Mouse (Mus musculus) heart, postnatal 0 days (tissue): ENCODE measurements around the gene Slc24a4. TPM values are rescaled to one million over a fixed set of nuclear protein-coding genes. Genes with fewer than 3 reads are reported as not detected.

Source experiments
- ATAC-seq: fragments of 200-750 bp; cut with Nextera tagmentation; 2 replicates; pipeline ENCODE4 v1.8.0; 2017; ENCODE audit warnings: low read depth, moderate number of reproducible peaks, moderate library complexity; ENCODE audit not compliant: insufficient read depth
- DNase-seq: peaks from one replicate; pipeline ENCODE4 v3.0.0-alpha.2; 2016; ENCODE audit warnings: low spot score
- H3K27ac ChIP-seq: fragments of 300-500 bp; sonication (generic); 2 replicates; pipeline ENCODE4 v1.5.1; 2014; ENCODE audit warnings: low read depth, mild to moderate bottlenecking
- H3K27me3 ChIP-seq: fragments of 300-500 bp; sonication (generic); 2 replicates; pipeline ENCODE4 v1.6.1; 2014; ENCODE audit warnings: low read length, mixed read lengths; ENCODE audit not compliant: control insufficient read depth, insufficient read depth
- H3K36me3 ChIP-seq: fragments of 300-500 bp; sonication (generic); replicated peaks from 2 replicates; pipeline ENCODE4 v1.6.1; 2014; ENCODE audit warnings: low read length, mixed read lengths; ENCODE audit not compliant: control insufficient read depth, insufficient read depth
- H3K4me1 ChIP-seq: fragments of 300-500 bp; sonication (generic); 2 replicates; pipeline ENCODE4 v1.6.1; 2014; ENCODE audit warnings: antibody characterized with exemption; ENCODE audit not compliant: control insufficient read depth, insufficient read depth
- H3K4me2 ChIP-seq: fragments of 300-500 bp; sonication (generic); 2 replicates; pipeline ENCODE4 v1.6.1; 2014; ENCODE audit warnings: low read depth, mild to moderate bottlenecking, low read length, moderate library complexity
- H3K4me3 ChIP-seq: fragments of 300-500 bp; sonication (generic); 2 replicates; pipeline ENCODE4 v1.5.1; 2014; ENCODE audit warnings: low read depth, low read length
- H3K9ac ChIP-seq: fragments of 300-500 bp; sonication (generic); replicated peaks from 2 replicates; pipeline ENCODE4 v1.6.1; 2014; ENCODE audit warnings: low read depth, low read length, mixed read lengths
- H3K9me3 ChIP-seq: fragments of 300-500 bp; sonication (generic); replicated peaks from 2 replicates; pipeline ENCODE4 v1.6.1; 2016; ENCODE audit warnings: low read length; ENCODE audit not compliant: control insufficient read depth
- CTCF ChIP-seq: IDR thresholded peaks from 2 replicates; pipeline ENCODE4 v1.5.1; 2016; ENCODE audit warnings: antibody characterized with exemption, control low read depth, low read depth
- EP300 ChIP-seq: IDR thresholded peaks from 2 replicates; pipeline ENCODE4 v1.6.1; 2016; ENCODE audit warnings: antibody characterized with exemption, low read depth
- WGBS: fragments of 180-500 bp; shearing (Covaris S2); extraction: QIAGEN DNeasy Blood & Tissue Kit; methylation state at CpG from one replicate; pipeline ENCODE4 v1.1.7; 2014; 5-methylcytosine and 5-hydroxymethylcytosine counted together
- polyA plus RNA-seq: library from polyadenylated mRNA; unstranded; fragments of >200 nt; fragmentation: Nextera tagmentation; extraction: Ambion mirVana; gene quantifications from 2 replicates; pipeline ENCODE4 v1.2.1, GENCODE M21; 2015
- total RNA-seq: library from RNA; depleted of rRNA; stranded (reverse); fragments of >200 nt; gene quantifications from 2 replicates; pipeline ENCODE4 v1.2.3, GENCODE M21; 2014; ENCODE audit warnings: low replicate concordance

Gene Slc24a4
- total and polyA plus RNA-seq, 2 experiments from 2014 or later, result 0.99 to 2.2 TPM

DNA sequence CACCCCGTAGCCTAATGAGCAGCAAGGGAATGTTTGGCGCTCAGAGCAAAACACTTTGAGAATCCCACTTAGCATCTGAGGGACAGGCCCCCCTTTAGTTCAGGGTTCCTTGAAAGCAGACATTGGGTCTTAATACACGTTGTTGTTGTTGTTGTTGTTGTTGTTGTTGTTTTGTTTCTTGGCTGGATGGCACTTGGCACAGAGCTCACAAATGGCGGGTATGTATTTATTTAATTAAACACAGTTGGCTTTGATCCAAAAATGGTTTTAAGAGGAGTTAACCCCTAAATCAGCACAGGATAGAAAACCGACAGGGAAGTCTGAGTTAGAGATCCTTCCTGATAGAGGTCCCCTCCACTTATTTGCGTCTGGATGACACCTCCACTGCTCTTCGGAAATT, 932 bp upstream of the Slc24a4 start:
- 22% methylated on average over 7 of the region's 7 CpGs for WGBS
- Histone ChIP-seq H3K9me3 (no peaks in the 10 kb centered on the region), H3K36me3 (no peaks in the 10 kb centered on the region), H3K4me3 (peak overlapping the region; percentile 60), H3K9ac (no peak overlapping the region), H3K4me1 (no peaks in the 10 kb centered on the region), H3K27me3 (peaks cover 37% of the 10 kb centered on the region), H3K4me2 (peak overlapping the region; percentile 98), H3K27ac (no peak overlapping the region)
- no peak for DNase-seq
- no peak for TF ChIP-seq EP300
- no peak for TF ChIP-seq CTCF
- ATAC-seq, result no peak

DNA sequence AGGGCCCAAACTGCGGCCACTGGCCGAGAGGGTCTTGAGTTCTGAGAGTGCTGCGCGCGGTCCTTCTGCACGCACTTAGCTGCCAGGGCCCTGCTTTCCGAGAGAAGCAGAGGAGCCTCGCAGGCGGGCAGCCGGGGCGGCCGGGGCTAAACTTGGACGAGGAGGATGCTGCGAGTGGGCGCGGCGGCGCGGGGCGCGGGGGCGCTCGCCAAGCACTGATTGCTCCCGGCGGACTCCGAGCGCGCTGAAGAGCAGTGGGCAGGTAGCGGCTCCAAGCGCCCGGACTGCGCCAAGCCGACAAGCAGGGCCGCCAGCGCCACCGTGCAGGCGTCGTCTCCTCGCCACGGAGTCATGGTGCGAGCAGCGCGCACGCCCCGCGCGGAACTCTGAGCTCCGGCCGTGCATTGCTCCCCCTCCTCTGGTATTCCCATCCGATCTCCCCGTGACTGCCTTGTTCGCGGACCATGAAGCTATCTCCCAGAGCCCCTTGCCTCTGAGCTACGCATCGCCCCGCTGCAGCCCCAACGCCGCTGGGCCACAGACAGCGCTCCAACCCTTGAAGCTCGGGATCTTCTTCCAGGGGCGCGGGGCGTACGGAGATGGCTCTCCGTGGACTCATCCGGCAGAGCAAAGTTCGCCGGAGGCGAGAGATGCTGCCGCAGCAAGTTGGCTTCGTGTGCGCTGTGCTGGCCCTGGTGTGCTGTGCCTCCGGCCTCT, 416 bp downstream of the Slc24a4 start:
- peak overlapping the region; percentile 60 for H3K4me3 ChIP-seq
- H3K9ac ChIP-seq, result peak overlapping the region; percentile 45; the same call in 1 of the 2 replicates
- H3K27ac ChIP-seq, result no peak overlapping the region
- no peaks in the 10 kb centered on the region for H3K36me3 ChIP-seq
- H3K27me3 ChIP-seq, result peaks cover 37% of the 10 kb centered on the region
- ATAC-seq (peak; percentile 88), DNase-seq (peak; percentile 56)
- H3K9me3 ChIP-seq, result no peaks in the 10 kb centered on the region
- H3K4me2 ChIP-seq, result peak overlapping the region; percentile 98
- H3K4me1 ChIP-seq, result no peaks in the 10 kb centered on the region
- TF ChIP-seq CTCF, result peak; percentile 38
- no peak for TF ChIP-seq EP300
- under 1% methylated on average over 71 of the region's 73 CpGs for WGBS

DNA sequence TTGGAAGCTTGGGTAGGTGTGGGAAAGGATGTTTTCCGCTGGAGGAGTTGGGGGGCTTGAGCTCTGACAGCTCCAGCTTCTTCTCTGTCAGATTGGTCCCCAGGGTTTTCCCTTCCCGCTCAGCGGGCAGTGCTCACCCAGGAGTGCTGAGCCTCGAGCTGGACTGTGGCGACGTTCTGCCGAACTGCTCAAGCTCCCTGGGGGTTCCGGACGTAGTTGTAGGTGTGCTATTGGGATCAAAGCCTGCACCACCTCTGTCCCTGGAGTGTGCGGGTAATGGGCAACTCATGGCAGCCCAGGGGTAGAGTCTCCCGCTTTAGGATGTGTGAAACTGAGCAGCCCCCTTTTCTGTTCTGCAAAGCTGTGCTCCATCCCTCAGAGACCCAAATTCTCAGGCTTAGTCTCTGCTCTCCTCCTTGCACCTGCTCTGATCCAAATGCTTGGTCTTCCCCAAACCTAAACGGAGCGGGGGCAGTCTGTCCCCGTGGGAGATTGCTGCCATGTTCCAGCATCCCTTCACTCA, 1.0 kb downstream of the Slc24a4 start:
- 0 out of 2 replicates have a peak, but pooled peaks have one; percentile 16 for ATAC-seq
- no peak for DNase-seq
- no peak overlapping the region for H3K27ac ChIP-seq

DNA sequence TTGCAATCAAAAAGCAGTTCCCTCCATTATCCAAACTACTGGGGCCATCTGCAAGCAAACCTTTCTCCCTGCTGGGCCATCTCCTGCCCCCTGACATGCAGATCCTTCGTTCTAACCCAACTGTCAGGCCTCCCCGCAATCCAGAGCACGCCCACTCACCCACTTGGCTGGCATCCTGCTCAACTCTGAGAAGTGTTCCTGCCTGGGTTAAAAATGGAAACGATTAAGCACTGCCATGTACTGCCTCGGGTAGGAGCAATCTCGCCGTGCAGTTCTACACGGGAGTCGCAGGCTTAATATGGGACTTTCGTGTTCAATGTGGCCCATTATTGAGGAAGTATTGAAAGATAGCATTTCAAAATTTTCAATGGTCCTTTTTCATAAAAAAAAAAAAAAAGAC, 11.2 kb downstream of the Slc24a4 start:
- peaks cover 15% of the 10 kb centered on the region; the same call in 1 of the 2 replicates for H3K4me1 ChIP-seq
- peak; percentile 77 for DNase-seq
- H3K9me3 ChIP-seq, result no peaks in the 10 kb centered on the region
- 32% methylated on average over 10 of the region's 10 CpGs for WGBS
- no peak overlapping the region for H3K9ac ChIP-seq
- H3K27ac ChIP-seq, result peak overlapping the region; percentile 47; the same call in 1 of the 2 replicates
- TF ChIP-seq EP300, result no peak
- peak; percentile 31; the same call in 1 of the 2 replicates for TF ChIP-seq CTCF
- peak; percentile 89 for ATAC-seq
- no peak overlapping the region for H3K4me3 ChIP-seq
- no peaks in the 10 kb centered on the region for H3K27me3 ChIP-seq
- no peaks in the 10 kb centered on the region for H3K36me3 ChIP-seq
- H3K4me2 ChIP-seq, result peak overlapping the region; percentile 7; the same call in 1 of the 2 replicates

More for the DNA sequence above, 1.0 kb downstream of the Slc24a4 start:
- 2% methylated on average over 14 of the region's 14 CpGs for WGBS
- H3K9ac ChIP-seq, result no peak overlapping the region
- no peaks in the 10 kb centered on the region for H3K36me3 ChIP-seq
- H3K4me3 ChIP-seq, result peak overlapping the region; percentile 60
- H3K9me3 ChIP-seq, result no peaks in the 10 kb centered on the region
- peaks cover 37% of the 10 kb centered on the region for H3K27me3 ChIP-seq
- H3K4me1 ChIP-seq, result no peaks in the 10 kb centered on the region
- TF ChIP-seq EP300 (no peak), CTCF (no peak)
- H3K4me2 ChIP-seq, result peak overlapping the region; percentile 98

DNA sequence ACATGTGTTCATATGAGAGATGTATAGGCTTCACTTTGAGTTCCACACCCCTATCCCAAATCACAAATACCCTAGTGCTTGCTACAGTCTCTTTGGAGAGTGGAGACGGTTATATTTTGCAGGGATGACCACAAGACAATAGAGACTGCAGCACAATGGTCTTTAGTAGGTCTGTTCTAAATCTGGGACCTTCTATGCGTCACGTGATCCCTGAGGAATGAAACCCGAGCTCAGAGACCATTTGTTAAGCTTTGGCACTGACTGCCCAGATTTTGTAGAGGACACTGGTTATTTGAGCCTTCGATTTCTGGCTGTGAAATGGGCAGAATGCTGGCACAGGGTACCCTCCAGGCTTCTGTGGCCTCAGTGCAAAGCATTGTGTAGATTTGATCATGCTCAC, 12.8 kb downstream of the Slc24a4 start:
- TF ChIP-seq CTCF, result no peak
- WGBS, result 50% methylated on average over 5 of the region's 5 CpGs
- H3K36me3 ChIP-seq, result no peaks in the 10 kb centered on the region
- H3K4me2 ChIP-seq, result no peak overlapping the region
- no peak overlapping the region for H3K9ac ChIP-seq
- no peaks in the 10 kb centered on the region for H3K27me3 ChIP-seq
- H3K27ac ChIP-seq, result no peak overlapping the region
- DNase-seq (no peak), ATAC-seq (no peak)
- no peaks in the 10 kb centered on the region for H3K9me3 ChIP-seq
- no peak overlapping the region for H3K4me3 ChIP-seq
- peaks cover 15% of the 10 kb centered on the region; the same call in 1 of the 2 replicates for H3K4me1 ChIP-seq
